Mouse (Mus musculus) megakaryocyte, embryonic 14.5 days (primary cell): ENCODE measurements around the gene Emc9.

ENCODE experiments used
- FLI1 ChIP-seq: IDR thresholded peaks from 2 replicates; pipeline ENCODE4 v1.6.1; 2012; ENCODE audit warnings: low read length, inconsistent platforms, mixed read lengths
- GATA1 ChIP-seq: IDR thresholded peaks from 3 replicates; pipeline ENCODE4 v1.6.1; 2012; ENCODE audit warnings: mixed read lengths, low read length, inconsistent platforms, borderline replicate concordance

GRCm38 (mm10) chr14:55575711-55576110, 9.4 kb downstream of the Emc9 start:
- TF ChIP-seq FLI1 (no peak), GATA1 (no peak)
